Mouse (Mus musculus): Measurements from ENCODE around the gene Prrc2b.
A peak's percentile ranks its signal among the peaks of the same experiment; 100 is the strongest.

The Prrc2b gene

GRCm38 (mm10) chr2:32182676-32183296 lies 31.9 kb downstream of the Prrc2b start:
- no peak for DNase-seq (ENCODE audit: low read depth, low spot score)

DNA sequence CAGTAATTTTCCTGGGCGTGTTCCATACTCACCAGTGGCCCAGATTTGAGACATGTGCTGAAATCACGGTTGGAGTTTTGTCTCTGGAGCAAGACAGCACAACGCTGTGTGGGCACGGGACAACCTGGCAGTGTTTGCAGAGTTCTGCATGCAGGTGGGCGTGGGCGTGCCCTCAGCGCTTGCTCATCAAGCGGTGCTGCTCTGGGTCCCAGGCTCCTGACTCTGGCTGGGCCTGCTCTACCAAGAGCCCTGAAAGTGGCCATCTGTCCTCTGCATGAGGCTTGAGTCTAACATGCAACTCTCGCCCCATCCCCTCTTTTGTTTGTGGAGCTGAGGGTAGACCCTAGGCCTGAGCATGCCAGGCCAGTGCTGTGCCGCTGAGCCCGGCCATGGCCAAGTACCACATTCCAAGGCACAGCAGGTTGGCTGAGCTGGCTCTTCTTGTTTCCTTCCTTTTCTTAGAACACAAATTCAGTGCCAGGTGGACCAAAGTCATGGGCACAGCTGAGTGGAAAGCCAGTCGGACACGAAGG lies 36.2 kb downstream of the Prrc2b start:
- no peak for DNase-seq (ENCODE audit: low read depth, low spot score)

- no peak for DNase-seq (ENCODE audit: low read depth, low spot score)
Observed at GRCm38 (mm10) chr2:32187649-32188048, 36.8 kb downstream of the Prrc2b start.

GRCm38 (mm10) chr2:32189060-32189681 lies 38.3 kb downstream of the Prrc2b start:
- DNase-seq (ENCODE audit: low read depth, low spot score): no peak

- DNase-seq (ENCODE audit: low read depth, low spot score): no peak
Observed at GRCm38 (mm10) chr2:32190620-32191019, 39.7 kb downstream of the Prrc2b start.

DNA sequence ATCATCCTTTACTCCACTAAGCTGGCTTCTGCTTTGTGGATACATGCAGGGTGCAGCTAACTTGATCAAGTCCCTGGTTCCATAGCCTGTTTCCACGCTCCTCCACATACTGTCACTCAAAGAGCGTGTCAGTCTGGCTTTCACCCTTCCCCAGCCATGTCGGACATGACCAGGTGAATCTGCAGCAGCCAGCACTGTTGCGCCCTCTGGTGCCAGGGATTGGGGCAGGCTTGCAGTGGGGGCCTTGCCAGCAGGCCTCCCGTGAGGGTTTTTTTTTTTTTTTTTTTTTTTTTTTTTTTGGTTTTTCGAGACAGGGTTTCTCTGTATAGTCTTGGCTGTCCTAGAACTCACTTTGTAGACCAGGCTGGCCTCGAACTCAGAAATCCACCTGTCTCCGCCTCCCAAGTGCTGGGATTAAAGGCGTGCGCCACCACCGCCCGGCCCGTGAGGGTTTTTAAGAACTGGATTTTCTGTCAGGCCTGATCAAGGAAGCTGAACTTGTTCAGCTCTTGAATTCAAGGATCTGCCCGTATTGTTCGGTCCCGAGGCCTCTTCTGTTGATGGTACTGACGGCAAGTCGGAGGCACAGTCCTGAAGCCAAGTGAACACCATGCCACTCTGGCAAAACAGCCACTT lies 41.1 kb downstream of the Prrc2b start:
- DNase-seq (ENCODE audit: low read depth, low spot score): no peak

GRCm38 (mm10) chr2:32198977-32199376 lies 48.1 kb downstream of the Prrc2b start:
- DNase-seq (ENCODE audit: low read depth, low spot score): no peak

DNA sequence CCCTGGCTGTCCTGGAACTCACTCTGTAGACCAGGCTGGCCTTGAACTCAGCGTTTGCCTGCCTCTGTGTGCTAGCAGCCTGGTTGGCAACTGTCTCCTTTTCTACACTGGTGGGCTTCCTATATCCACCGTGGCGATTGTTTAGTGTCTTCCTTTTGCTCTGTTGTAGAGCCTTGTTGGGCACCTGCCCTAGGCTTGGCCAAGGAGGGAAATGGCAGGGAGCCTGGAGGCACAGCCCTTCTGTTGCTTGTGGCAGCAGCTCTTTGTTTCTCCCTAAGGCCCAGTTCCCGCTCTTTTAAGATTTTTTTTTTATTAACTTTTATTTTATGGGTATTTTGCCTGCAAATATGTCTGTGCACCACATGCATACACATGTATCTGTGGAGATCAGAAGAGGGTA lies 49.2 kb downstream of the Prrc2b start:
- DNase-seq (ENCODE audit: low read depth, low spot score): no peak

GRCm38 (mm10) chr2:32200712-32201111 lies 49.8 kb downstream of the Prrc2b start:
- no peak for DNase-seq (ENCODE audit: low read depth, low spot score)

DNA sequence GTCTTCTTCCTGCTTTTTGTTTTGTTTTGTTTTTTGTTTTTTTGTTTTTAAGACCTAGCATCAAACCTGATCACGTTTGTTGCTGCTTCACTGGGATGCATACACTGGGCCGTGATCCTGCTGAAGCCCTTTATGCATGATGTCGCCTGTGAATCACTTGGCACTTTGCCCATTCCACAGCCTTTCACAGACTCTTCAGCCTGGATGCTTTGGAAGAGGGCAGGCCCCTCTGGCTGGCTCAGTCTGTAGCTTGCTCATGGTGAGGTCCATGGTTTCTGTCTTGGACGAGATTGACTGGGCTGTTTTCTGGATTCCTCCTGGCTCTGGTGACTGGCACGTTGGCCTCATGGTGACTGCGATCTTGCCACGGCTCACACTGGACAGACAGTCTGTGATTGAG lies 50.6 kb downstream of the Prrc2b start:
- DNase-seq (ENCODE audit: low read depth, low spot score): peak; percentile 30

DNA sequence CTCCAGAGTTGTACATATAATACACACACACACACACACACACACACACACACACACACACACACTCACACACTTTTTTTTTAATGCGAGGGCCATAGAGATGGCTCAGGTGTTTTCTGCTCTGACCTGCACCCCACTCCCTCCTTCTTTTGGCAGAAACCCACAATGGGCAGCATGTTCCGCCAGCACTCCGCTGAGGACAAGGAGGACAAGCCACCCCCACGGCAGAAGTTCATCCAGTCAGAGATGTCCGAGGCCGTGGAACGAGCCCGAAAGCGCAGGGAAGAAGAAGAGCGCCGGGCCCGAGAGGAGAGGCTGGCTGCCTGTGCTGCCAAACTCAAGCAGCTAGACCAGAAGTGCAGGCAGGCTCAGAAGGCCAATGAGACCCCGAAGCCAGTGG lies 53.0 kb downstream of the Prrc2b start:
- no peak for DNase-seq (ENCODE audit: low read depth, low spot score)

DNA sequence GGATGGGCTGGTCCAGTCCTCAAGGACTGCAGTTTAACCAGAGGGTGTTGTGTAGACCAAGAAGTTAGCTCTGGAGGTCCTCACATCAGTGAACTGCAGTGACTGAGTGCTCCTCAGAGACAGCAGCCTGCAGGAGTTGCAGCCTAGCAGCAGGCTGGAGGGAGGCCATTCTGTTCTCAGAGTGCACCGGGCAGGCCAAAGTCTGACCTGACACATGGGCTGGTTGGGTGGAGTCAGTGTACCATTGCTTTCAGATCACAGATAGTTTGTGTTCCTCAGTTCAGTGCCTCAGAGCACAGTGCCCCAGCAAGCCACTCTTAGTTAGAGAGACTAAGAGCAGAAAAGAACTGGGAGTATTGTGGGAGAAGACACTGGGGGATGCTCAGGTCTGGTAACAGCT lies 56.8 kb downstream of the Prrc2b start:
- no peak for DNase-seq (ENCODE audit: low read depth, low spot score)

- no peak for DNase-seq (ENCODE audit: low read depth, low spot score)
Observed at GRCm38 (mm10) chr2:32211689-32212088, 60.8 kb downstream of the Prrc2b start.

DNA sequence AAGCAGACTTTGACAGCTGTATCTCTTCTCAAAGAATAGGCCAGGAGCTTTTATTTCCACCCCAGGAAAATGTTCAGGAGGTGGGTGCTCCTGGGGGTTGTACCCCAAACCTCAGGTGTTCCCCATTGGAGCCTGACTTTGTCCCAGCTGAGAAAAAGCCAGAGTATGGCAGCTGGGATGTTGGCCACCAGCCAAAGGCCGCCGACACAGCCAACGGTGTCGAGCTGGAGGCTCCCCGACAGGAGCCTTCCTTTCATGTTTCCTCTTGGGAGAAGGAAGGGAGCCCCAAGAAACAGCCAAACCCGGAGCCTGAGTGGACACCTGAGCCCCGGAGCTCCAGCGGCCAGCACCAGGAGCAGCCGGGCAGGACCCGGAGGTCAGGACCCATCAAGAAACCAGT lies 62.1 kb downstream of the Prrc2b start:
- no peak for DNase-seq (ENCODE audit: low read depth, low spot score)

- no peak for DNase-seq (ENCODE audit: low read depth, low spot score)
Observed at GRCm38 (mm10) chr2:32215576-32215975, 64.7 kb downstream of the Prrc2b start.

- DNase-seq (ENCODE audit: low read depth, low spot score): no peak
Observed at GRCm38 (mm10) chr2:32216506-32216905, 65.6 kb downstream of the Prrc2b start.

DNA sequence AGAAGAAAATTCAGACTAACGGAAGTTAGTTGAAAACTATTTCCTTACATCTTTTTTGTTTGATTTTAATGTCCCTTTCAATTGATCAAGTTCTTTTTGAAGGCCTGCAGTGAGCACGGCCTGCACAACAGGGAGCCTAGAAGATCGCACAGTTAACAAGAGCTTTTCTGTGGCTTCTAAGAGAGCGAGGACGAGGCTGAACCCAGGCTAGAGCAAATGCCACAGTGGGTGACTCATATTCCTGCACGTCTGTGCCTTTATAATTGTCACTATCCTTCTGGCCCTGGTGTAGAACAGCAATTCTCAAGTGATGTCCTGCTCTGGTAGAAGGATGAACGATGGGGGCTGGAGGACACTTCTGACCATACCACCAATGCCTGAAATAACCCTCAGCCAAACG lies 66.8 kb downstream of the Prrc2b start:
- no peak for DNase-seq (ENCODE audit: low read depth, low spot score)

GRCm38 (mm10) chr2:32218113-32218512 lies 67.2 kb downstream of the Prrc2b start:
- DNase-seq (ENCODE audit: low read depth, low spot score): no peak

GRCm38 (mm10) chr2:32218541-32219334 lies 67.9 kb downstream of the Prrc2b start:
- no peak for DNase-seq (ENCODE audit: low read depth, low spot score)

DNA sequence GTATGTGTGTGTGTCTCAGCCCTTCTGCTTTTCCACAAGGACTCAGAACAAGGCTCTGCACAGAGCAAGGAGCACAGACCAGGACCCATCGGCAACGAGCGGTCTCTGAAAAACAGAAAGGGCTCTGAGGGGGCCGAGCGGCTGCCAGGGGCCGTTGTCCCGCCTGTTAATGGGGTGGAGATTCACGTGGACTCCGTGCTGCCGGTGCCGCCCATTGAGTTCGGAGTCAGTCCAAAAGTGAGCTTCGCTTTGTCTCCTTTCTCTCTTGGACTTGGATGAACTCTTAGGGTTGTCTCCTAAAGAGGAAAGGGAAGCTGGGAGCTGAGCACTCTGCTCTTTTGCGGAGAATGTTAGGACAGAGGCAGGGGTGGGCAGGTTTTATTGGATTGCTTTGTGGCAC lies 68.6 kb downstream of the Prrc2b start:
- DNase-seq (ENCODE audit: low read depth, low spot score): no peak

DNA sequence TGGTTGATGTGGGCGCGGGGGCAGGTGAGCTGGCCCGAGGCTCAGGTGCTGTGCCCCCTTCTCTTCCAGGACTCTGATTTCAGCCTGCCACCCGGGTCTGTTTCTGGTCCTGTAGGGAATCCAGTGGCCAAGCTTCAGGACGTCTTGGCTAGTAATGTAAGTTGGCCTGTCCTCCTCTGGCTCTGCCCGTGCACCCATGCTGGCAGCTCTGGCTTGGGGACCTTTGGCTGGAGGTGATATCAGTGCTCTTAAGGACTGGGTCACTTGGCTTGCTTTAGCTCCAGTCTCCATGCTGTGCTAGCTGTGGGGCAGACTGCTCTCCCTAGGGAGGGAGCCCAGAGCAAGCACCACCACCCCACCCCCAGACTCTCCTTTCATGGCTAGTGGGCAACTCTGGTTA lies 69.1 kb downstream of the Prrc2b start:
- no peak for DNase-seq (ENCODE audit: low read depth, low spot score)

DNA sequence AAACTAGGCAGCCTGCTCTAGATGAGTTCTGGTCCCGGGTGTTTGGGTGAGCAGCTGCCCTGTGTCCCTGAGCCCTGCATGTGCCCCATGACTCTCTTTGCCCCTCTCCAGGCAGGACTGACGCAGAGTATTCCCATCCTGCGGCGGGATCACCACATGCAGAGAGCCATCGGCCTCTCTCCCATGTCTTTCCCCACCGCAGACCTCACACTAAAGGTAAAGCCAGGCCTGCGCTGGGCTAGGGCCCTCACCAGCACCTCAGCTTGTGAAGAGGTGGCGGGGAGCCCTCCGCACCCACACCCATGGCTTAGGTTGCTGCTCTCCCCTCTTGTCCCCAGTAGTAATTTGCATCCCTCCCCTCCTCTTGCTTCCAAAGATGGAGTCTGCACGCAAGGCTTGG lies 70.1 kb downstream of the Prrc2b start:
- DNase-seq (ENCODE audit: low read depth, low spot score): no peak
